Mouse (Mus musculus): ENCODE results near the gene Pafah1b1.

The Pafah1b1 gene

GRCm38 (mm10) chr11:74715971-74716525 lies 8.4 kb downstream of the Pafah1b1 start:
- peak; percentile 19 for DNase-seq

- no peak for DNase-seq
These were observed 13.8 kb downstream of the Pafah1b1 start for GRCm38 (mm10) chr11:74710671-74711070.

- DNase-seq, result no peak
These were observed 15.7 kb downstream of the Pafah1b1 start for GRCm38 (mm10) chr11:74708781-74709180.

- no peak for DNase-seq
These were observed 20.4 kb downstream of the Pafah1b1 start for GRCm38 (mm10) chr11:74704068-74704467.

GRCm38 (mm10) chr11:74699505-74699904 lies 25.0 kb downstream of the Pafah1b1 start:
- DNase-seq, result no peak

- DNase-seq, result no peak
These were observed 32.3 kb downstream of the Pafah1b1 start for GRCm38 (mm10) chr11:74692151-74692550.

GRCm38 (mm10) chr11:74675156-74675555 lies 49.3 kb downstream of the Pafah1b1 start:
- peak; percentile 77 for DNase-seq

- no peak for DNase-seq
These were observed 49.8 kb downstream of the Pafah1b1 start for GRCm38 (mm10) chr11:74674713-74675112.

GRCm38 (mm10) chr11:74673561-74673960 lies 50.9 kb downstream of the Pafah1b1 start:
- DNase-seq, result no peak

GRCm38 (mm10) chr11:74672901-74673513 lies 51.5 kb downstream of the Pafah1b1 start:
- no peak for DNase-seq

GRCm38 (mm10) chr11:74671839-74672238 lies 52.6 kb downstream of the Pafah1b1 start:
- no peak for DNase-seq

GRCm38 (mm10) chr11:74671013-74671412 lies 53.5 kb downstream of the Pafah1b1 start:
- DNase-seq, result no peak

- DNase-seq, result no peak
These were observed 54.3 kb downstream of the Pafah1b1 start for GRCm38 (mm10) chr11:74670151-74670550.

- no peak for DNase-seq
These were observed 55.5 kb downstream of the Pafah1b1 start for GRCm38 (mm10) chr11:74668971-74669370.

GRCm38 (mm10) chr11:74668466-74668865 lies 56.0 kb downstream of the Pafah1b1 start:
- DNase-seq, result no peak

GRCm38 (mm10) chr11:74667582-74668010 lies 56.9 kb downstream of the Pafah1b1 start:
- no peak for DNase-seq

- no peak for DNase-seq
These were observed 57.5 kb downstream of the Pafah1b1 start for GRCm38 (mm10) chr11:74666776-74667581.

- no peak for DNase-seq
These were observed 58.2 kb downstream of the Pafah1b1 start for GRCm38 (mm10) chr11:74666284-74666652.

GRCm38 (mm10) chr11:74665631-74666283 lies 58.7 kb downstream of the Pafah1b1 start:
- DNase-seq, result no peak

- DNase-seq, result no peak
These were observed 59.6 kb downstream of the Pafah1b1 start for GRCm38 (mm10) chr11:74664906-74665305.

GRCm38 (mm10) chr11:74664279-74664678 lies 60.2 kb downstream of the Pafah1b1 start:
- no peak for DNase-seq

- no peak for DNase-seq
These were observed 62.2 kb downstream of the Pafah1b1 start for GRCm38 (mm10) chr11:74662221-74662620.

GRCm38 (mm10) chr11:74661641-74662040 lies 62.8 kb downstream of the Pafah1b1 start:
- no peak for DNase-seq
